Comparison of ENCODE assay signal across 9 mouse cellular contexts in genomic region chr1:14635642-14636263, GRCm38 (mm10).
A peak's percentile ranks its signal among the peaks of the same experiment; 100 is the strongest.
DNase-seq lines count a peak whose midpoint lies in the region; ATAC-seq lines count a peak whose summit lies in the region.
"Had no signal": no experiment of that assay in that cellular context is flagged by ENCODE, and none has a peak within 500 bp of the region (broad histone marks: within the 10 kb centered on the region; RNA-seq: fewer than 3 reads in every experiment).

No protein-coding gene starts in this region.

- H3K27ac ChIP-seq in liver, embryonic 11.5 days (ENCODE audit: low read depth, low read length), result no peak overlapping the region
- H3K27ac ChIP-seq in forebrain, embryonic 16.5 days (ENCODE audit: low read length), result no peak overlapping the region
- H3K27ac ChIP-seq: heart, embryonic 13.5 days; lung, embryonic 15.5 days had no signal

- no peak overlapping the region for H3K4me3 ChIP-seq in liver, embryonic 11.5 days (ENCODE audit: low read depth, low read length)
- no peak overlapping the region for H3K4me3 ChIP-seq in forebrain, embryonic 16.5 days (replicated peaks; ENCODE audit: low read length)
- H3K4me3 ChIP-seq: heart, embryonic 13.5 days; lung, embryonic 15.5 days had no signal

- WGBS in liver, embryonic 11.5 days, result 67% methylated on average over 5 of the region's 5 CpGs
- WGBS in forebrain, embryonic 16.5 days, result 84% methylated on average over 5 of the region's 5 CpGs

- no peak for ATAC-seq in liver, embryonic 11.5 days (replicated peaks; ENCODE audit: low FRiP score)
- peak; percentile 45; the same call in 1 of the 2 replicates for ATAC-seq in forebrain, embryonic 16.5 days

- no peak overlapping the region for H3K4me2 ChIP-seq in liver, embryonic 11.5 days
- no peak overlapping the region for H3K4me2 ChIP-seq in forebrain, embryonic 16.5 days (ENCODE audit: low read length)
- H3K4me2 ChIP-seq: heart, embryonic 13.5 days; lung, embryonic 15.5 days had no signal

- peak; percentile 4 for DNase-seq in liver
- DNase-seq in liver, embryonic 11.5 days (ENCODE audit: low spot score), result no peak
- peak; percentile 60 for DNase-seq in brain, adult 2 months (ENCODE audit: low read depth, low spot score)
- DNase-seq in layer of hippocampus, postnatal 36 days, result peak; percentile 12 to 34
- DNase-seq in T-cell, adult 2 months (ENCODE audit: low spot score), result no peak
- no peak for DNase-seq in ovary, adult 18-20 months (ENCODE audit: low spot score)

- no peaks in the 10 kb centered on the region for H3K27me3 ChIP-seq in liver, embryonic 11.5 days (replicated peaks; ENCODE audit: control insufficient read depth, insufficient read depth, low read length)
- H3K27me3 ChIP-seq in forebrain, embryonic 16.5 days (replicated peaks; ENCODE audit: control insufficient read depth, insufficient read depth, low read length), result no peaks in the 10 kb centered on the region
- H3K27me3 ChIP-seq: heart, embryonic 13.5 days; lung, embryonic 15.5 days had no signal

- no peaks in the 10 kb centered on the region for H3K9me3 ChIP-seq in liver, embryonic 11.5 days (ENCODE audit: control insufficient read depth, low read length)
- no peaks in the 10 kb centered on the region for H3K9me3 ChIP-seq in forebrain, embryonic 16.5 days (ENCODE audit: control insufficient read depth, low read length)
- H3K9me3 ChIP-seq: heart, embryonic 13.5 days; lung, embryonic 15.5 days had no signal

- no peaks in the 10 kb centered on the region for H3K4me1 ChIP-seq in liver, embryonic 11.5 days (replicated peaks; ENCODE audit: control insufficient read depth, insufficient read depth, low read length)
- H3K4me1 ChIP-seq in forebrain, embryonic 16.5 days (replicated peaks; ENCODE audit: control insufficient read depth, insufficient read depth, low read length), result no peaks in the 10 kb centered on the region
- H3K4me1 ChIP-seq: lung, embryonic 15.5 days had no signal

- H3K36me3 ChIP-seq in liver, embryonic 11.5 days (ENCODE audit: control insufficient read depth, insufficient read depth, low read length), result no peaks in the 10 kb centered on the region
- no peaks in the 10 kb centered on the region for H3K36me3 ChIP-seq in forebrain, embryonic 16.5 days (ENCODE audit: control insufficient read depth, insufficient read depth)
- H3K36me3 ChIP-seq: heart, embryonic 13.5 days; lung, embryonic 15.5 days had no signal

- no peak overlapping the region for H3K9ac ChIP-seq in liver, embryonic 11.5 days (ENCODE audit: low read depth, low read length)
- H3K9ac ChIP-seq in forebrain, embryonic 16.5 days (replicated peaks; ENCODE audit: low read depth, low read length), result no peak overlapping the region
- H3K9ac ChIP-seq: heart, embryonic 13.5 days; lung, embryonic 15.5 days had no signal

Comparison
In these comparisons a context has a peak if more than half of its experiments do, and no peak if none do; other contexts are left out.
1. DNase-seq: peak in liver (single experiment), brain, adult 2 months (single experiment) and layer of hippocampus, postnatal 36 days (2 of 2); none in liver, embryonic 11.5 days (single experiment), T-cell, adult 2 months (single experiment) and ovary, adult 18-20 months (single experiment).